30 mouse cellular contexts compared by ENCODE assay signal in genomic region chr10:20326226-20326625, GRCm38 (mm10). TPM values are rescaled to one million over a fixed set of nuclear protein-coding genes. Genes with fewer than 3 reads are reported as not detected.
"Had no signal": no experiment of that assay in that cellular context is flagged by ENCODE, and none has a peak within 500 bp of the region (broad histone marks: within the 10 kb centered on the region; RNA-seq: fewer than 3 reads in every experiment).

No protein-coding gene starts in this region.

- H3K4me3 ChIP-seq: heart, embryonic 12.5 days; heart, embryonic 13.5 days; heart, embryonic 15.5 days; hindbrain, embryonic 10.5 days; hindbrain, embryonic 12.5 days; hindbrain, embryonic 13.5 days; hindbrain, embryonic 15.5 days; intestine, embryonic 15.5 days; kidney, embryonic 15.5 days; layer of hippocampus, adult 2 months; left cerebral cortex, adult 2 months had no signal

- H3K27me3 ChIP-seq: heart, embryonic 12.5 days; heart, embryonic 13.5 days; heart, embryonic 15.5 days; hindbrain, embryonic 12.5 days; hindbrain, embryonic 13.5 days; hindbrain, embryonic 15.5 days; intestine, embryonic 15.5 days; kidney, embryonic 15.5 days had no signal

- H3K27ac ChIP-seq: heart, embryonic 13.5 days; heart, embryonic 15.5 days; hindbrain, embryonic 10.5 days; hindbrain, embryonic 12.5 days; hindbrain, embryonic 13.5 days; hindbrain, embryonic 14.5 days; hindbrain, embryonic 15.5 days; hindbrain, postnatal 0 days; intestine, embryonic 15.5 days; kidney, embryonic 15.5 days; kidney, postnatal 0 days; layer of hippocampus, adult 2 months; left cerebral cortex, adult 2 months had no signal

- H3K4me1 ChIP-seq: hindbrain, embryonic 10.5 days; hindbrain, embryonic 12.5 days; hindbrain, embryonic 13.5 days; hindbrain, embryonic 15.5 days; intestine, embryonic 15.5 days; kidney, embryonic 15.5 days had no signal

- H3K9me3 ChIP-seq: heart, embryonic 12.5 days; heart, embryonic 13.5 days; heart, embryonic 15.5 days; hindbrain, embryonic 10.5 days; hindbrain, embryonic 12.5 days; hindbrain, embryonic 13.5 days; hindbrain, embryonic 15.5 days; intestine, embryonic 15.5 days; kidney, embryonic 15.5 days had no signal

- H3K9ac ChIP-seq: heart, embryonic 12.5 days; heart, embryonic 13.5 days; heart, embryonic 15.5 days; hindbrain, embryonic 12.5 days; hindbrain, embryonic 13.5 days; hindbrain, embryonic 14.5 days; hindbrain, embryonic 15.5 days; intestine, embryonic 15.5 days; kidney, embryonic 15.5 days had no signal

- DNase-seq: heart, postnatal 10 days; heart, postnatal 14 days; heart, postnatal 36 days; heart, postnatal 4 days; kidney, adult 11 months; kidney, adult 18-20 months; kidney, adult 2 months; kidney, adult 8-10 months; kidney, adult 9 months; kidney, postnatal 10 days; kidney, postnatal 14 days; kidney, postnatal 25 days; kidney, postnatal 36 days; kidney, postnatal 4 days; layer of hippocampus, adult 9-11 months; layer of hippocampus, postnatal 36 days had no signal

RNA-seq across cellular contexts. Expression of gene Mtfr2, which starts 21.3 kb away (rescaled TPM):
- total RNA-seq: hindbrain, postnatal 0 days had no signal
